Mouse (Mus musculus): ENCODE results near the gene Itga8.

Itga8 gene

GRCm38 (mm10) chr2:12187646-12188045 is 114.1 kb downstream of the Itga8 start:
- DNase-seq = no peak

- DNase-seq = no peak
Measured at GRCm38 (mm10) chr2:12182402-12182948, 119.2 kb downstream of the Itga8 start.

- no peak for DNase-seq
Measured at GRCm38 (mm10) chr2:12180635-12181034, 121.1 kb downstream of the Itga8 start.

GRCm38 (mm10) chr2:12174722-12175427 is 126.8 kb downstream of the Itga8 start:
- no peak for DNase-seq

- DNase-seq = no peak
Measured at GRCm38 (mm10) chr2:12170221-12170620, 131.5 kb downstream of the Itga8 start.

GRCm38 (mm10) chr2:12160486-12160885 is 141.2 kb downstream of the Itga8 start:
- no peak for DNase-seq

GRCm38 (mm10) chr2:12157001-12157400 is 144.7 kb downstream of the Itga8 start:
- DNase-seq = no peak

GRCm38 (mm10) chr2:12156401-12156800 is 145.3 kb downstream of the Itga8 start:
- no peak for DNase-seq

- DNase-seq = no peak
Measured at GRCm38 (mm10) chr2:12154676-12155075, 147.0 kb downstream of the Itga8 start.

- DNase-seq = no peak
Measured at GRCm38 (mm10) chr2:12153551-12153950, 148.2 kb downstream of the Itga8 start.

- no peak for DNase-seq
Measured at GRCm38 (mm10) chr2:12147902-12148301, 153.8 kb downstream of the Itga8 start.

- no peak for DNase-seq
Measured at GRCm38 (mm10) chr2:12146612-12147011, 155.1 kb downstream of the Itga8 start.

- DNase-seq = no peak
Measured at GRCm38 (mm10) chr2:12138765-12139368, 162.9 kb downstream of the Itga8 start.

- no peak for DNase-seq
Measured at GRCm38 (mm10) chr2:12126580-12126979, 175.1 kb downstream of the Itga8 start.

GRCm38 (mm10) chr2:12115479-12115878 is 186.2 kb downstream of the Itga8 start:
- no peak for DNase-seq

- no peak for DNase-seq
Measured at GRCm38 (mm10) chr2:12109306-12109705, 192.4 kb downstream of the Itga8 start.

- DNase-seq = no peak
Measured at GRCm38 (mm10) chr2:12108306-12108705, 193.4 kb downstream of the Itga8 start.

- DNase-seq = no peak
Measured at GRCm38 (mm10) chr2:12107265-12107664, 194.5 kb downstream of the Itga8 start.

- no peak for DNase-seq
Measured at GRCm38 (mm10) chr2:12103183-12103582, 198.5 kb downstream of the Itga8 start.

- no peak for DNase-seq
Measured at GRCm38 (mm10) chr2:12092203-12092984, 209.3 kb downstream of the Itga8 start.

GRCm38 (mm10) chr2:12090993-12091392 is 210.7 kb downstream of the Itga8 start:
- DNase-seq = no peak

- DNase-seq = no peak
Measured at GRCm38 (mm10) chr2:12085492-12085891, 216.2 kb downstream of the Itga8 start.

- no peak for DNase-seq
Measured at GRCm38 (mm10) chr2:12084341-12084740, 217.4 kb downstream of the Itga8 start.
